Comparison of ENCODE assay signal across 19 mouse cellular contexts in the genomic region with DNA sequence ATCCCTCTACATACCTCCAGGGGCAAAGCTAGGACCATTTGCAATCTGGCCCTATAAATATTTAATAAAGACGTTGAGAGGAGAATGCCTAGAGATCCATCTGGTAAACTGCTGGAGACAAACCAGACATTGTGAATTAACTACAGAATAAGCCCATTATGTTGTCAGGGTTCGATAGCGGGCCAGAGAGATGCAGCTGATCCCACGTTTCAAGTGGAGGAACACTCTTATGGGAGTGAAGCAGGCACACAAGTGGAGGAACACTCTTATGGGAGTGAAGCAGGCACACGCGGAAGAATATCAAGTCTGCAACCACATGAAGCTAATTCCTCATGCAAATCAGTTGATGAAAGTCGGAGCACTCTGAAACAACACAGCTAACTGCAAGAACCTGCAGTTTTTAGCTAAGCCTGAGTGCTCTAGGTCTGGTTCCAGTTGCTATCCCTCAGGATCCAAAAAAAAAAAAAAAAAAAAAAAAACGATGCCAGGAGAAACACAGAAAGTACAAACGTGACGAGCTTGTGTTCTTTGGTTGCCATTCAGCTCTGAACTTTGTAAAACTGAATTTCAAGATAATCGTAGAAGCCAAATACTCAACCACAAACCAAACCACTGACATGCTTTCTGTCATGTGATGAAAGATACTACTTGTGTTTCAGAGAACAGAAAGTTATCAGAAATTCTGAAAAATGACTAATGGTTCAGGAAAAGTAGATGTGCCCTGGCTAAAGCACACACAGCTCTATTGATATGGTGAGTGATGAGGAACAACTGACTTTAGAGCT.
DNase-seq lines count a peak whose midpoint lies in the region; ATAC-seq and TF ChIP-seq lines count a peak whose summit lies in the region.
"Had no signal": no experiment of that assay in that cellular context is flagged by ENCODE, and none has a peak within 500 bp of the region (broad histone marks: within the 10 kb centered on the region; RNA-seq: fewer than 3 reads in every experiment).

No protein-coding gene starts in this region.

- TF ChIP-seq POLR2A in myocyte (IDR thresholded peaks at IDR 0.05; ENCODE audit: insufficient read length, low read depth), result no peak

- no peaks in the 10 kb centered on the region for H3K79me2 ChIP-seq in C2C12 (ENCODE audit: control insufficient read depth, insufficient read depth)
- H3K79me2 ChIP-seq in myocyte (ENCODE audit: control insufficient read depth, insufficient read depth), result no peaks in the 10 kb centered on the region

- TF ChIP-seq CTCF in C2C12 (IDR thresholded peaks at IDR 0.05; ENCODE audit: control insufficient read depth, insufficient read depth, insufficient read length), result no peak

- no peak overlapping the region for H3K4me3 ChIP-seq in midbrain, embryonic 11.5 days (ENCODE audit: low read depth, low read length)
- no peak overlapping the region for H3K4me3 ChIP-seq in midbrain, embryonic 13.5 days (replicated peaks)
- H3K4me3 ChIP-seq in C2C12 (ENCODE audit: insufficient read depth, poor library complexity, severe bottlenecking), result no peak overlapping the region
- no peak overlapping the region for H3K4me3 ChIP-seq in myocyte
- H3K4me3 ChIP-seq: forebrain, embryonic 13.5 days; heart, adult 2 months; hindbrain, embryonic 10.5 days; limb, embryonic 13.5 days; liver, embryonic 13.5 days; midbrain, embryonic 15.5 days had no signal

- DNase-seq in midbrain, embryonic 11.5 days (ENCODE audit: low spot score, missing footprints), result peak; percentile 26
- DNase-seq in adipocyte (ENCODE audit: low spot score), result peak; percentile 25
- DNase-seq in layer of hippocampus, adult 9-10 months (ENCODE audit: low spot score), result no peak
- no peak for DNase-seq in Muller cell, postnatal 12 days (ENCODE audit: inconsistent ontology term)
- DNase-seq: cerebellum, adult 9-11 months; gastrocnemius, postnatal 10 days; heart, adult 2 months; kidney, adult 18-20 months; liver, embryonic 13.5 days; lung, embryonic 14.5 days; lung, postnatal 36 days had no signal

- no peak for ATAC-seq in midbrain, embryonic 11.5 days (ENCODE audit: low FRiP score)
- no peak for ATAC-seq in midbrain, embryonic 13.5 days
- ATAC-seq: forebrain, embryonic 13.5 days; midbrain, embryonic 15.5 days had no signal

- H3K27ac ChIP-seq in midbrain, embryonic 11.5 days (ENCODE audit: low read depth, low read length), result no peak overlapping the region
- H3K27ac ChIP-seq in midbrain, embryonic 13.5 days, result no peak overlapping the region
- H3K27ac ChIP-seq: forebrain, embryonic 13.5 days; heart, adult 2 months; hindbrain, embryonic 10.5 days; kidney, postnatal 0 days; limb, embryonic 13.5 days; liver, embryonic 13.5 days; midbrain, embryonic 15.5 days had no signal

- H3K79me3 ChIP-seq in C2C12 (ENCODE audit: low read depth), result no peaks in the 10 kb centered on the region

- no peak overlapping the region for H3K4me2 ChIP-seq in midbrain, embryonic 11.5 days
- H3K4me2 ChIP-seq in midbrain, embryonic 13.5 days (replicated peaks), result no peak overlapping the region
- peak overlapping the region; percentile 3 for H3K4me2 ChIP-seq in myocyte (ENCODE audit: low read depth)
- H3K4me2 ChIP-seq: forebrain, embryonic 13.5 days; limb, embryonic 13.5 days; liver, embryonic 13.5 days; lung, embryonic 14.5 days; midbrain, embryonic 15.5 days had no signal

- H3ac ChIP-seq in C2C12 (ENCODE audit: control insufficient read depth, insufficient read length, low read depth) (no peak overlapping the region), myocyte (ENCODE audit: control insufficient read depth, insufficient read length) (no peak overlapping the region)

- H3K36me3 ChIP-seq in midbrain, embryonic 11.5 days (ENCODE audit: control insufficient read depth, insufficient read depth, low read length), result no peaks in the 10 kb centered on the region
- no peaks in the 10 kb centered on the region for H3K36me3 ChIP-seq in midbrain, embryonic 13.5 days
- H3K36me3 ChIP-seq in C2C12 (ENCODE audit: control insufficient read depth, insufficient read depth), result no peaks in the 10 kb centered on the region
- no peaks in the 10 kb centered on the region for H3K36me3 ChIP-seq in myocyte (ENCODE audit: control insufficient read depth, insufficient read depth)
- H3K36me3 ChIP-seq: hindbrain, embryonic 10.5 days; limb, embryonic 13.5 days; liver, embryonic 13.5 days; midbrain, embryonic 15.5 days had no signal

- H3K4me1 ChIP-seq in midbrain, embryonic 11.5 days (ENCODE audit: control insufficient read depth, insufficient read depth, low read length), result no peaks in the 10 kb centered on the region
- no peaks in the 10 kb centered on the region for H3K4me1 ChIP-seq in midbrain, embryonic 13.5 days (replicated peaks)
- H3K4me1 ChIP-seq: forebrain, embryonic 13.5 days; hindbrain, embryonic 10.5 days; limb, embryonic 13.5 days; liver, embryonic 13.5 days; midbrain, embryonic 15.5 days had no signal

- no peaks in the 10 kb centered on the region for H3K9me3 ChIP-seq in midbrain, embryonic 11.5 days (ENCODE audit: control insufficient read depth, low read length)
- H3K9me3 ChIP-seq in midbrain, embryonic 13.5 days, result no peaks in the 10 kb centered on the region
- H3K9me3 ChIP-seq: forebrain, embryonic 13.5 days; hindbrain, embryonic 10.5 days; limb, embryonic 13.5 days; liver, embryonic 13.5 days; midbrain, embryonic 15.5 days had no signal

- no peak overlapping the region for H3K9ac ChIP-seq in midbrain, embryonic 11.5 days (ENCODE audit: low read length)
- no peak overlapping the region for H3K9ac ChIP-seq in midbrain, embryonic 13.5 days (replicated peaks)
- H3K9ac ChIP-seq: forebrain, embryonic 13.5 days; limb, embryonic 13.5 days; liver, embryonic 13.5 days; lung, embryonic 14.5 days; midbrain, embryonic 15.5 days had no signal

- H3K27me3 ChIP-seq in midbrain, embryonic 11.5 days (ENCODE audit: control insufficient read depth, insufficient read depth, low read length), result no peaks in the 10 kb centered on the region
- no peaks in the 10 kb centered on the region for H3K27me3 ChIP-seq in midbrain, embryonic 13.5 days
- H3K27me3 ChIP-seq in C2C12 (ENCODE audit: control insufficient read depth, insufficient read depth, insufficient read length), result no peaks in the 10 kb centered on the region
- no peaks in the 10 kb centered on the region for H3K27me3 ChIP-seq in myocyte (ENCODE audit: control insufficient read depth, insufficient read depth, insufficient read length)
- H3K27me3 ChIP-seq: forebrain, embryonic 13.5 days; limb, embryonic 13.5 days; liver, embryonic 13.5 days; midbrain, embryonic 15.5 days had no signal

- 85% methylated on average over 11 of the region's 11 CpGs for WGBS in midbrain, embryonic 11.5 days
- 72% methylated on average over 11 of the region's 11 CpGs for WGBS in midbrain, embryonic 13.5 days

TF ChIP-seq in C2C12, 6 proteins besides CTCF, POLR2A, EP300 and RAD21:
- TF ChIP-seq USF1 (IDR thresholded peaks at IDR 0.05; ENCODE audit: low read depth) (peak; percentile 84), MYOD1 (IDR thresholded peaks at IDR 0.05; ENCODE audit: control insufficient read depth, insufficient read length, low read depth) (no peak)

TF ChIP-seq in myocyte, 11 proteins besides CTCF, POLR2A, EP300 and RAD21:
- TF ChIP-seq USF1 (IDR thresholded peaks at IDR 0.05; ENCODE audit: low read depth) (peak; percentile 74), REST (IDR thresholded peaks at IDR 0.05; ENCODE audit: insufficient read depth, insufficient read length) (no peak)

Comparison
In these comparisons a context has a peak if more than half of its experiments do, and no peak if none do; other contexts are left out.
1. DNase-seq: peak in midbrain, embryonic 11.5 days (single experiment) and adipocyte (single experiment); none in layer of hippocampus, adult 9-10 months (single experiment) and Muller cell, postnatal 12 days (single experiment).